In genomic region chr4:88715059-88715458, GRCm38 (mm10) we compare ENCODE assay signal across 16 mouse cellular contexts. TPM values are rescaled to one million over a fixed set of nuclear protein-coding genes. Genes with fewer than 3 reads are reported as not detected.
DNase-seq lines count a peak whose midpoint lies in the region; ATAC-seq and TF ChIP-seq lines count a peak whose summit lies in the region.
"Had no signal": no experiment of that assay in that cellular context is flagged by ENCODE, and none has a peak within 500 bp of the region (broad histone marks: within the 10 kb centered on the region; RNA-seq: fewer than 3 reads in every experiment).

No protein-coding gene starts in this region.

- H3K4me1 ChIP-seq in heart, embryonic 13.5 days: peaks cover 29% of the 10 kb centered on the region
- H3K4me1 ChIP-seq in heart, embryonic 12.5 days (replicated peaks): peaks cover 7% of the 10 kb centered on the region
- peaks cover 3% of the 10 kb centered on the region for H3K4me1 ChIP-seq in thymus, adult 2 months (replicated peaks; ENCODE audit: control insufficient read depth, insufficient read depth, low read length)

- no peak overlapping the region for H3K9ac ChIP-seq in heart, embryonic 13.5 days
- H3K9ac ChIP-seq in heart, embryonic 12.5 days: no peak overlapping the region
- H3K9ac ChIP-seq: heart, embryonic 15.5 days; hindbrain, embryonic 12.5 days; intestine, embryonic 15.5 days had no signal

- no peaks in the 10 kb centered on the region for H3K9me3 ChIP-seq in heart, embryonic 13.5 days
- H3K9me3 ChIP-seq in heart, embryonic 12.5 days (replicated peaks): no peaks in the 10 kb centered on the region
- H3K9me3 ChIP-seq: embryonic facial prominence, embryonic 10.5 days; heart, embryonic 15.5 days; hindbrain, embryonic 12.5 days; intestine, embryonic 15.5 days had no signal

- TF ChIP-seq POLR2A in thymus, adult 2 months (IDR thresholded peaks at IDR 0.05; ENCODE audit: control insufficient read depth, extremely low read depth, insufficient read depth, low read length, poor library complexity): no peak

- H3K27me3 ChIP-seq in heart, embryonic 13.5 days (replicated peaks): no peaks in the 10 kb centered on the region
- no peaks in the 10 kb centered on the region for H3K27me3 ChIP-seq in heart, embryonic 12.5 days (replicated peaks)
- no peaks in the 10 kb centered on the region for H3K27me3 ChIP-seq in thymus, adult 2 months (ENCODE audit: control insufficient read depth, insufficient read depth, low read length)
- H3K27me3 ChIP-seq: heart, embryonic 15.5 days; hindbrain, embryonic 12.5 days; intestine, embryonic 15.5 days had no signal

- no peak for TF ChIP-seq CTCF in thymus, adult 2 months (IDR thresholded peaks at IDR 0.05; ENCODE audit: borderline replicate concordance, control insufficient read depth, extremely low read depth, insufficient read depth, low read length, poor library complexity)

- peak; percentile 26 for DNase-seq in adrenal gland, postnatal 10 days
- DNase-seq in adrenal gland, adult 8-10 months: no peak
- DNase-seq in adrenal gland, postnatal 25 days: peak; percentile 48
- peak; percentile 67 for DNase-seq in gastrocnemius, postnatal 25 days
- DNase-seq in thymus, adult 2 months: no peak
- no peak for DNase-seq in urinary bladder, postnatal 4 days (ENCODE audit: low spot score in 2 of 2)
- DNase-seq: kidney, postnatal 10 days had no signal

- no peak overlapping the region for H3K4me2 ChIP-seq in heart, embryonic 13.5 days
- no peak overlapping the region for H3K4me2 ChIP-seq in heart, embryonic 12.5 days
- H3K4me2 ChIP-seq: heart, embryonic 15.5 days; hindbrain, embryonic 12.5 days; intestine, embryonic 15.5 days had no signal

- H3K27ac ChIP-seq in heart, embryonic 13.5 days (replicated peaks): 0 out of 2 replicates have a peak overlapping the region, but pooled peaks have one; percentile 15
- no peak overlapping the region for H3K27ac ChIP-seq in heart, embryonic 12.5 days (ENCODE audit: poor library complexity, severe bottlenecking)
- H3K27ac ChIP-seq in thymus, adult 2 months (ENCODE audit: control insufficient read depth, insufficient read depth, low read length): no peak overlapping the region
- H3K27ac ChIP-seq: embryonic facial prominence, embryonic 10.5 days; heart, embryonic 15.5 days; hindbrain, embryonic 12.5 days; intestine, embryonic 15.5 days had no signal

- no peak overlapping the region for H3K4me3 ChIP-seq in heart, embryonic 13.5 days
- no peak overlapping the region for H3K4me3 ChIP-seq in heart, embryonic 12.5 days
- H3K4me3 ChIP-seq in thymus, adult 2 months (ENCODE audit: control insufficient read depth, insufficient read depth, low read length): no peak overlapping the region
- H3K4me3 ChIP-seq: embryonic facial prominence, embryonic 10.5 days; heart, embryonic 15.5 days; hindbrain, embryonic 12.5 days; intestine, embryonic 15.5 days had no signal

- H3K36me3 ChIP-seq in heart, embryonic 13.5 days: peaks cover 54% of the 10 kb centered on the region
- H3K36me3 ChIP-seq in heart, embryonic 12.5 days: peaks cover 35% of the 10 kb centered on the region
- peaks cover 6% of the 10 kb centered on the region for H3K36me3 ChIP-seq in thymus, adult 2 months (ENCODE audit: control insufficient read depth, insufficient read depth, low read length)

- ATAC-seq in heart, embryonic 13.5 days (ENCODE audit: extremely low read depth, insufficient number of reproducible peaks, low FRiP score, low TSS enrichment): no peak
- ATAC-seq in heart, embryonic 12.5 days (ENCODE audit: insufficient number of reproducible peaks, low FRiP score): no peak
- ATAC-seq: intestine, embryonic 15.5 days had no signal

RNA-seq across cellular contexts. Expression of gene Gm26566, which starts 6.5 kb away (rescaled TPM):
- total RNA-seq in adrenal gland, postnatal 10 days (2021): 1 to 10 TPM in 1 of 2 experiments, under 1 TPM in 1; 0.60 to 1.2 TPM
- total RNA-seq in adrenal gland, adult 8-10 months (2022): under 1 TPM; 0.67 to 0.92 (median 0.73) TPM
- polyA plus RNA-seq in heart, embryonic 13.5 days (2015; fragmentation: Nextera tagmentation; extraction: Ambion mirVana): 0.33 and 0.84 TPM in 2 replicates
- polyA plus RNA-seq in heart, embryonic 12.5 days (2016; fragmentation: Nextera tagmentation; extraction: Ambion mirVana): 0.83 and 1.1 TPM in 2 replicates
- total RNA-seq in adrenal gland, postnatal 25 days (2021): 0.73 and 0.95 TPM in 2 replicates
- total RNA-seq in gastrocnemius, postnatal 25 days (2021): under 1 TPM; 0.26 to 0.43 TPM
- 0.86 and 1.5 TPM in 2 replicates for polyA plus RNA-seq in thymus, adult 2 months (2012; rRNA removed)
- polyA plus RNA-seq: liver, adult 2 months had no signal

RNA-seq across cellular contexts. Expression of gene Klhl9, which starts 7.2 kb away (rescaled TPM):
- 10 to 100 TPM; 74.5 to 81.4 TPM for total RNA-seq in adrenal gland, postnatal 10 days (2021)
- total RNA-seq in adrenal gland, adult 8-10 months (2022): 100 to 1,000 TPM in 1 of 4 experiments, 10 to 100 TPM in 3; 76.7 to 100 (median 91.0) TPM
- 70.7 and 76.5 TPM in 2 replicates for polyA plus RNA-seq in heart, embryonic 13.5 days (2015; fragmentation: Nextera tagmentation; extraction: Ambion mirVana)
- polyA plus RNA-seq in heart, embryonic 12.5 days (2016; fragmentation: Nextera tagmentation; extraction: Ambion mirVana): 108 and 112 TPM in 2 replicates
- total RNA-seq in adrenal gland, postnatal 25 days (2021): 83.9 and 94.1 TPM in 2 replicates
- total RNA-seq in gastrocnemius, postnatal 25 days (2021): 10 to 100 TPM; 45.1 to 47.2 TPM
- 21.3 and 29.3 TPM in 2 replicates for polyA plus RNA-seq in thymus, adult 2 months (2012; rRNA removed)

RNA-seq across cellular contexts. Expression of gene Ifnab, which starts 23.9 kb away (rescaled TPM):
- not detected for total RNA-seq in adrenal gland, postnatal 10 days (2021)
- not detected for total RNA-seq in adrenal gland, adult 8-10 months (2022)
- not detected in 2 replicates for polyA plus RNA-seq in heart, embryonic 13.5 days (2015; fragmentation: Nextera tagmentation; extraction: Ambion mirVana)
- not detected in 2 replicates for polyA plus RNA-seq in heart, embryonic 12.5 days (2016; fragmentation: Nextera tagmentation; extraction: Ambion mirVana)
- total RNA-seq in adrenal gland, postnatal 25 days (2021): not detected in 2 replicates
- not detected for total RNA-seq in gastrocnemius, postnatal 25 days (2021)
- polyA plus RNA-seq in thymus, adult 2 months (2012; rRNA removed): 0.17 TPM in 1 of 2 replicates, not detected in the other
- total RNA-seq: left cerebral cortex, postnatal 10 days; liver, adult 2 months had no signal
- polyA plus RNA-seq: embryonic facial prominence, embryonic 10.5 days; heart, embryonic 15.5 days; hindbrain, embryonic 12.5 days; intestine, embryonic 15.5 days; liver, adult 2 months; lung, embryonic 16.5 days had no signal

RNA-seq across cellular contexts. Expression of gene Ifna2, which starts 31.3 kb away (rescaled TPM):
- not detected for total RNA-seq in adrenal gland, postnatal 10 days (2021)
- total RNA-seq in adrenal gland, adult 8-10 months (2022): not detected
- not detected in 2 replicates for polyA plus RNA-seq in heart, embryonic 13.5 days (2015; fragmentation: Nextera tagmentation; extraction: Ambion mirVana)
- polyA plus RNA-seq in heart, embryonic 12.5 days (2016; fragmentation: Nextera tagmentation; extraction: Ambion mirVana): not detected in 2 replicates
- total RNA-seq in adrenal gland, postnatal 25 days (2021): not detected in 2 replicates
- not detected for total RNA-seq in gastrocnemius, postnatal 25 days (2021)
- not detected in 2 replicates for polyA plus RNA-seq in thymus, adult 2 months (2012; rRNA removed)
- total RNA-seq: left cerebral cortex, postnatal 10 days; liver, adult 2 months had no signal
- polyA plus RNA-seq: embryonic facial prominence, embryonic 10.5 days; heart, embryonic 15.5 days; hindbrain, embryonic 12.5 days; intestine, embryonic 15.5 days; liver, adult 2 months; lung, embryonic 16.5 days had no signal

RNA-seq across cellular contexts. Expression of gene Ifna16, which starts 38.3 kb away (rescaled TPM):
- total RNA-seq in adrenal gland, postnatal 10 days (2021): not detected
- total RNA-seq in adrenal gland, adult 8-10 months (2022): not detected
- polyA plus RNA-seq in heart, embryonic 13.5 days (2015; fragmentation: Nextera tagmentation; extraction: Ambion mirVana): not detected in 2 replicates
- not detected in 2 replicates for polyA plus RNA-seq in heart, embryonic 12.5 days (2016; fragmentation: Nextera tagmentation; extraction: Ambion mirVana)
- not detected in 2 replicates for total RNA-seq in adrenal gland, postnatal 25 days (2021)
- total RNA-seq in gastrocnemius, postnatal 25 days (2021): not detected
- polyA plus RNA-seq in thymus, adult 2 months (2012; rRNA removed): not detected in 2 replicates
- total RNA-seq: left cerebral cortex, postnatal 10 days; liver, adult 2 months had no signal
- polyA plus RNA-seq: embryonic facial prominence, embryonic 10.5 days; heart, embryonic 15.5 days; hindbrain, embryonic 12.5 days; intestine, embryonic 15.5 days; liver, adult 2 months; lung, embryonic 16.5 days had no signal

Comparison
In these comparisons a context has a peak if more than half of its experiments do, and no peak if none do; other contexts are left out.
1. DNase-seq: peak in adrenal gland, postnatal 10 days (single experiment), adrenal gland, postnatal 25 days (single experiment) and gastrocnemius, postnatal 25 days (single experiment); none in adrenal gland, adult 8-10 months (single experiment), thymus, adult 2 months (single experiment) and urinary bladder, postnatal 4 days (0 of 2).